Mouse (Mus musculus) kidney, adult 18-20 months (tissue): ENCODE data around the gene Crtc2.
"Not testable (repeated sequence)": the region's sequence is repeated elsewhere in the genome, so short reads cannot be mapped to it uniquely, and the experiment has no call there.

Experiments used
- DNase-seq: peaks from one replicate; pipeline ENCODE4 v3.0.0; 2021

Crtc2 gene

DNA sequence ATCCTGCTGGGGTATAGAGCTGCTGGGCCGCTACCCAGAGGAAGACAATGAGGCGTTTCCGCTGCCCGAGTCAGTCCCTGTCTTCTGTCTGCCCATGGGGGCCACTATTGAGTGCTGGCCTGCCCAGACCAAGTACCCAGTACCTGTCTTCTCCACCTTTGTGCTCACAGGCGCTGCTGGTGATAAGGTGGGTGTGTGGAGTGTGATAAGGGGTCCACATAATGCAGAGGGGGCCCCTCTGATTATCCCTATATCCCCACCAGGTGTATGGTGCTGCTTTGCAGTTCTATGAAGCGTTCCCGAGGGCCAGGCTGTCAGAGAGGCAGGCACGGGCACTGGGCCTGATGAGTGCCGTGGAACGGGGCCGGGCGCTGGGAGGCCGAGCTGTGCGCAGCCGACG, 15.0 kb downstream of the Crtc2 start:
- DNase-seq: no peak

DNA sequence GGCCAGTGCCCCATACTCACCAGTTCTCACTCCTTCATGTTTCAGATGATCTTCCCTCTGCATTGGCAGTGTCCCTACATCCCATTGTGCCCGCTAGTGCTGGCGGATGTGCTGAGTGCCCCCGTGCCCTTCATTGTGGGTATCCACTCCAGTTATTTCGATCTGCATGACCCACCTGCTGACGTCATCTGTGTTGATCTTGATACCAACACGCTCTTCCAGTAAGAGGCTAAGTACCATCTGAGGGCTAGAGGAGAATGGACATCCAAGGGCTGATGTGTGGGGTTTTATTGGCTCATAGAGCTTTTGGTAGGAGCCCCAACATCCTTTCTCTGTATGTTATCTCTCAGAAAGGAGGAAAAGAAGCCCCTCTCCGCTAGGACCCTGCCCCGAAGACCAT, 16.8 kb downstream of the Crtc2 start:
- no peak for DNase-seq

DNA sequence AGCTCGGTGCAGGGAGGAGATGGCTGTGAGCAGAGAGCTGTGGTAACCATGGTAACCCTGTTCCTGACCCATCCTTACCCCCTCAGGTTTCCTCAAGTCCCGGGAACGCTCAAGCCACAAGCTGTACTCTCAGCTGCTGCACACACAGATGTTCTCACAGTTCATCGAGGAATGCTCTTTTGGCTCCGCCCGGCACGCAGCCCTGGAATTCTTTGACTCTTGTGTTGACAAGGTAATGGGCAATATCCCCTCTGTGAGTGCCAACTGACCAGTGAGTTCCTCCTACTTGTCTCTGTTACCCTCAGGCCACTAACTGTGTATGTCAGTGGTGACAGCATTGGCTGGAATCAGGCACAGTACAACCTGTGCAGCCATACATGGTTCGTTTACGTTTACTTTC, 18.2 kb downstream of the Crtc2 start:
- no peak for DNase-seq

DNA sequence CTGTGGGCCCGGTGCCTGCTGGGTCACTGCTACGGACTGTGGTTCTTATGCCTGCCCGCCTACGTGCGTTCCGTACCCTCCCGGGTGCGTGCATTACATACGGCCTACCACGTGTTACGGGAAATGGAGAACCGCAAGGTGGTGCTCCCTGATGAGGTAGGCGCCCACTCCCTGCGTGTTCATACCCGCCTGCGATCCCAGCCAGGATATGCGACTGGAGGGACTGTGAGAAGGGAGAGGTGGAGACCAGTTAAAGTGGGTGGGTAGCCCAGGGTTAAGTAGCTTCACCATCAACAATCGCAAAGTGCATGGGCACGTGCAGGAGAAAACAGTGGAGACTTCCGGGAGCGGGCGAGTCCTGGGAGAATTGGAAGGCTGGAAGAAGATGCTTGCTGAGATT, 19.9 kb downstream of the Crtc2 start:
- no peak for DNase-seq

DNA sequence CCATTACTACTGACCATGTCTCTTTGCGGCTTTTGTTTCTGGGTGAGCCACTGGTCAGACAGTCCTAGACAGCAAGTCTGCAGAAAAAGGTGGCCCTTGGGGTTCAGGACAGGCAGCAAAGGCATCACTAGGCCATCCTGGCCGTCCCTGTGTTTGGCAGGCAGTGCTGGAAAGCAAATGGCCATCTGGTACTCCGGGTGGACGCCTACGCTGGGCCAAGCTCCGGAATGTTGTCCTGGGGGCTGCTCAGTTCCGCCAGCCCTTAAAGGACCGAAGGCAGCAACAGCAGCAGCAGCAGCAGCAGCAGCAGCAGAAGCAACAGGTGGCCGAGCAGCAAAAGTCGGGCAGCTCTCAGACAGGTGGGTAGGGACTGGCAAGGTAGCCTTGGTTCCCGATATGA, 21.3 kb downstream of the Crtc2 start:
- no peak for DNase-seq

DNA sequence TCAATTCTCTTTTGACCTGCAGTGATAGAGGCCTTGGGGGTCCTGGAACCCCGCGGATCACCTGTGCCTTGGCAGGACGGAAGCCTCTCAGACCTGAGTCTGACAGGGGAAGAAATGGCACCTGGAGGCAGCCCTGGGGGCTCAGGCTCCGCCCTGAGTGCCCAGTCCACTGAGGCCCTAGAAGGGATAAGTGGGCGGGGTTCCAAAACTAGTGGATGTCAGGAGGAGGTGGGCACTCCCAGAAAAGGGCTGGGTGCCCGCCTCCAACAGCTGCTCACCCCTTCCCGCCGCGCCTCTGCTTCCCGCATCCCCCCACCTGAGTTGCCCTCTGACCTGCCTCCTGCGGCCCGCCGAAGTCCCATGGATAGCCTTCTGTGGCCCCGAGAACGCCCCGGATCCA, 22.9 kb downstream of the Crtc2 start:
- DNase-seq: no peak

DNA sequence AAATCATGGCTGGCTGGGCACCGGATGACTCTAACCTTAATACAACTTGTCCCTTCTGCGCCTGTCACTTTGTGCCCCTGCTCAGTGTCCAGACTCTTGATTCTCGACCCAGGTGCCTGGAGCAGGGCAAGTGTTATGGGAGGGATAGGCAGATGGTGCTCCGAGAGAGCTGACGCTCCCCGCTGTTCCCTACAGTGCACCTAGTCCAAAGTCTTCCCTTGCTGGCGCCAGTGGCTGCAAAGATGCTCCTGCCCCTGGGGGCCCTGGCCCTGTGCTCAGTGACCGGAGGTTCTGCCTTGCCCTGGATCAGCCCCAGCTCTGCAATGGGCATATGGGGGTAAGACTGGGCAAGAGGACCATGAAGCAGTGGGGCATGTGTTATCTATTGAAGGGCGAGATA, 23.8 kb downstream of the Crtc2 start:
- no peak for DNase-seq

DNA sequence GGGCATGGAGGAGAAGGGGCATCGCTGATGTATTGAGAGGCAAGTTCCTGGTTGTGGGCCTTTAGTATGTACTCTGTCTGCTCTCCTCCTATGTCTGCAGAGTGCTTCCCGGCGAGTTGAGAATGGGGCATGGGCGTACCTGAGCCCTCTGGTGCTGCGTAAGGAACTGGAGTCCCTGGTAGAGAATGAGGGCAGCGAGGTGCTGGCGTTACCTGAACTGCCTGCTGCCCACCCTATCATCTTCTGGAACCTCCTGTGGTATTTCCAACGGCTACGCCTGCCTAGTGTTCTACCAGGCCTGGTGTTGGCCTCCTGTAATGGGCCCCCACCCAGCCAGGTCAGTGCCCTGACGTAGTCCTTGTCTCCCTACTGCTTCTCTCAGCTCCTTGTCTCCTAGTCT, 24.2 kb downstream of the Crtc2 start:
- DNase-seq: no peak

DNA sequence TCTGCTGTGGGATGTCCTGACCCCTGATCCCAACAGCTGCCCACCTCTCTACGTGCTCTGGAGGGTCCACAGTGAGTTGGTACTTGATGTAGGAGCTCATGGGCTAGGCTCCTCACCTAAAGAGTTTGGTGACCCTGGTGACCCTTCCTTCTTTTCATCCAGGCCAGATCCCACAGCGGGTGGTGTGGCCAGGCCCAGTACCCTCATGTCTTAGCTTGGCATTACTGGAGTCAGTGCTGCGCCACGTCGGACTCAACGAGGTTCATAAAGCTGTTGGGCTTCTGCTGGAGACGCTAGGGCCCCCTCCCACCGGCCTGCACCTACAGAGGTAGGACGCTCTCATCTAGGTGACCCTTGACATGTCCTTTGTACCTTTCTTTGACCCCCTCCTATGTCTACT, 25.3 kb downstream of the Crtc2 start:
- no peak for DNase-seq

DNA sequence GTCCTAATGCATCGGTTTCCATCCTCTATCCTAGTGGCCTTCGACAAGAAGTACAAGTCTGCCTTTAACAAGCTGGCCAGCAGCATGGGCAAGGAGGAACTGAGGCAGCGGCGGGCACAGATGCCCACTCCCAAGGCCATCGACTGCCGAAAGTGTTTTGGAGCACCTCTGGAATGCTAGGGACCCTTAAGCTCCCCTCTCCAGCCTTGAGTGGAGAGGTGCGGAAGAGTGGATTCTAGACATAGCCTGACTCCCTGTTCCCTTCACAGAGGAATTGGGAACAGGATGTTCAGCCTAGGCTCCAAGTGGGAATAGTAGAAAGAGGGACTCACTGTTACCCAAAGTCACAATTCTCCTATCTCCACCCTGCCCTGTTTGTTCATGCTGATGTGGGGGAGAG, 25.8 kb downstream of the Crtc2 start:
- no peak for DNase-seq

DNA sequence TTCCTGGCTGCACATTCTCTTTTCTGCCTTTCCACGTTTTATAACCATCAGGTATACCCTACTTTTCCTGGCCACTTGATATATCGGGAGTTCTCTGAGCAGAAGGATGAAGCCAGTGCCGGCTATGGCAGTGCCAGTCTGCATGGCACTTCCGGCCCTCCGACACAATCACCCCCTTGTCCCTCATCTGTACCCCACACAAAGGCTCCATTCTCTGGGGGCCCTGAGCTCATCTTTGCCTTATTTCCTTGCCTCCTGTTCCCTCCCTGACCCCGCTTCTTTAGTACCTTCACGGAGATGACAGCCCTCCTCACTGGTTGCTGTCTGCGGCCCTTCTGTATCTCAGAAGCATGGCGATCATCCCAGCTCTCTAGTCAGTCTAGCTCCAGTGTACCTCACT, 26.7 kb downstream of the Crtc2 start:
- no peak for DNase-seq

DNA sequence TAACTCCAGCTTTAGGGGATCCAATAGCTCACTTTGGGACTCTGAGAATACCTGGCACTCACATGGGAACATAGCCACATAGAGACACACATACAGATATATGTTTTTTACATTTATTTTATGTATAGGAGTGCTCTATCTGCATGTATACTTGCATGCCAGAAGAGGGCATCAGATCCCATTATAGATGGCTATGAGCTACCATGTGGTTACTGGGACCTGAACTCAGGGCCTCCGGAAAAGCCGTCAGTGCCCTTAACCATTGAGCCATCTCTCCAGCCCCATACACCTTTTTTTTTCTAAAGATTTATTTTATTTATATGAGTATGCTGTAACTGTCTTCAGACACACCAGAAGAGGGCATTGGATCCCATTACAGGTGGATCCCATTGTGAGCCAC, 30.2 kb downstream of the Crtc2 start:
- DNase-seq: no peak

DNA sequence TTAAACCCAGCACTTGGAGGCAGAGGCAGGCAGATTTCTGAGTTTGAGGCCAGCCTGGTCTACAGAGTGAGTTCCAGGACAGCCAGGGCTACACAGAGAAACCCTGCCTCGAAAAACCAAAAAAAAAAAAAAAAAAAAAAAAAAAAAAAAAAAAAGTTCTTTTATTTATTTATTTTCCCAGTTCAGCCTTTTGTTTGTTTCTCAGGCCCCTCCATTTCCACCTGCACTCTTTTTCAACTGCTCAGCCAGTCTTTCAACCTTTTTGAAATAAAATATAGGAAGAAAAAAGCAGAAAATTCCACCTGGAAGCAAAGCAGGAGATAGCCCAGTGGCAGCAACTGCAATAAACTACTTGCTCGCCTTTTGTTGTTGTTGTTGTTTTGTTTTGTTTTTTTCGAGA, 35.4 kb downstream of the Crtc2 start:
- DNase-seq: not testable (repeated sequence)

DNA sequence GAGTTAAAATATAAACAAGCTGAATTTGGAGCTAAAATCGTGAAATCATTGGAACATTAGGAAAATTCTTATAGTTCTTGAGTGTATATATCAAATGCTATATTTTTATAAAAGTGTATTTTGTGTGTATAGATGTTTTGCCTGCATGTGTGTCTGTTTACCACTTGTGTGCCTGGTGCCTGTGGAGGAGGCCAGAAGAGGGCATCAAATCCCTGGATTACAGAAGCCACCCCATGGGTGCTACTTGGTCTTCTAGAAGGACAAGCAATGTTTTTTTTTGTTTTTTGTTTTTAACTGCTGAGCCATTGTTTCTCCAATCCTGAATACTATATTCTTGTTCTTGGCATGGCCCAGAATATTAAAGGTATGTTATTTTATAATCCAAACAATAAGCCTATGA, 36.6 kb downstream of the Crtc2 start:
- DNase-seq: no peak

DNA sequence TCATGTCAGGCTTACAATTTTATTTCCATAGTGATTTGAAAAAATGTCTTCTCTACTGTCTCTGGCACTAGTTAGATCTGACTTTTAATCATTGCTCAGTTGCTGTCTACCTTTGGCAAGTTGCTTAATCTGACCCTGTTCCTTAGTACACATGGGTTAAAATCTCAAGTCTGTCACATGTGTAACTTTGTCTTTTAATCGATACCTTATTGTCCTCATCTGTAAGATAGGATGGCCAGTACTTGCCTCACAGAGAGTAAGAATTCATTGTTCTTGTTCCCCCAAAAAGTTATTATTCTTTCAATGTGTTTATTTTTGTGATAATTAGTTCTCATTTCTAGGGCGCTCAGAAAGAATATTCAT, 38.0 kb downstream of the Crtc2 start:
- no peak for DNase-seq

DNA sequence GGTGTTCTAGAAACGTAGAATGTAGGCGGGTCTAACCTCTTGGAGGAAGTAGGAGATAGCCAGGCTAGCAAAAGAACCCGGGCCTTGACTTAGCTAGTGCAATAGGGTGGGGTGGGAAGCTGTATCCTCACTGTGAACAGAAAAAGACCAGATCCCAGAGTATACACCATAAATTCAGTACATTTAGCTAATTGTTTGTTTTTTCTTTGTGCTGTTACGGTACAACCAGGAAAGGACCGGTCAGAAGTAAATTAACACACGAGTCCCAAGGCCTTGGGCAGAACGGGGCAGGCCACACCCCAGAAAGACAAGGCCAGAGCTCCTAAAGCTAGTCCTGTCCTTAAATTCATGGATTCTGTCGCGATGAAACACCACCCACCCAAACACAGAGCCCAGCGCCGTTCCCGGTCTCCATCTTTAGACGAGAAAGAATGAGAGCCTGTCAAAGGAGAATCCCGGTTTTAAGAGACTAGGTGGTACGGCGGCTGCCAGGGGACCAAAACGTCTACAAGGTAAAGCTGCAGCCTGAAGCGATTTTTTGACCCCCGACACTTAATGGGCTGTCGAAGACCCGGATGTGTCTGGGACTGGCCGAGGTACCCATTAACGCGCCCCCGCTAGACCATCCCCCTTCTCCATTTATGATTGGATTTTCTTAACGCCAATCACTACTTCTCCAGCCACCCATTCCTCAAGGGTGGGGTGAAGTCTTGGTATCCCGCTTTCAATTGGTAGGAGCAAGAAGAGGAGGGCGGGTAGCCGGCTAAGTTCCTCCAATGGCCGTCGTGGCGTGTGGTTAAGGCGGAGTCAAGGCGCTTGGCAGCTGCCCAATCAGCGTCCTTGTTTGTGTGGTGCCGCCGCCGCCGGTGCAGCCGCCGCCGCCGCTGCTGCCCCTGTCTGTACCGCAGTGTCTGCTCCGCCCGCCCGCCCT, 38.6 kb downstream of the Crtc2 start, which contains the start of gene Gatad2b:
Gene Gatad2b, plus strand, starts transcription at position 834 of the 931 bp plus-strand sequence.
- DNase-seq: peak; percentile 98

DNA sequence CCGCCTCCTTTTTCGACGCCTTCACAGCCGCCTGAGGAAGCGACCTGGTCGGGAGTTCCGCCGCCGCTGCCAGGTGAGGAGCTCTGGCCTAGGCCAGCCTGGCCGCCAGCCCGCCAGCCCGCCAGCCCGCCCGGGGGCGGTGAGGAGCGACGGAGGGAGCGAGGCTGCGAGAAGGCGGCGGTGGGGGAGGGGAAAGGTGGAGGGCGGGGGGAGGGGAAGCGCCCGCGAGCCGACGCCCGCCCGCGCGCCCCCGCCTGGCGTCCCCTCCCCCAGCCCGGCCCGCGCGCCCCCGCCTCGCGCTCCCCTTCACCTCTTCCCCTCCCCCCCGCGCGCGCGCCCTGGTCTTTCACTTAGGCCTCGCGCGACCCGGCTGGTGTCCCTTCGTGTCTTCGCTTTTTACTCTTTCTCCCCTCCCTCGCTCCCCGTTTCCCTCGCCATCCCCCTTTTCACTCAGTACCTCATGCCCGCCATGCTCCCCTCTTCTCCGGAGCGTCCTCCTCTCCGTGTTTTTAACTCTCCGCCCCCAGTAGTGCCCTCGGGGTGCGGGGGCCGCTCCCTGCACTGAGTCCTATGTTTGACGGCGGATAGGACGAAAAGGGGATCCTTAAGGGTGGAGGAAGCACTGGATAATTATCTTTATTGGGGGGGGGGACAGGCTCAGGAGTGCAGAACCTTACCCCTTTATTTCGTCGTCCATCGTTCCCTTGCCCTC, 39.5 kb downstream of the Crtc2 start:
- DNase-seq: no peak

DNA sequence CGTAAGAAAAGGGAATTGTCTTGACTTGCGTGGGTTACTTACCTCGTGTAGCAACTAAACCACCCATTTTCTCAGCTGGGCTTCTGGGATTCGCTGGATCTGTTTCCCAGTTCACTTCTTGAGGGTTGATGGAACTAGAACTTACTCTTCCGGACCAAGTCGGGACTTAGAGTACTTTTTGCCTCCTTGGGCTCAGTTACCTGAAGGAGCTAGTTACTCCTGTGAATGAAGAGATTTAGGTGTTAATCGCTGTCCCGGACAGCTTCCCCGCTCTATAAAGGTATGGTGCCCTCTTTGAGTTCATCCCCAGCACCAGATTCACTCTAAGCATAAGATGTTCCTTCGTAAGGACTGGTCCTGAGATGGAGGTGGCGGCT, 40.1 kb downstream of the Crtc2 start:
- peak; percentile 23 for DNase-seq

DNA sequence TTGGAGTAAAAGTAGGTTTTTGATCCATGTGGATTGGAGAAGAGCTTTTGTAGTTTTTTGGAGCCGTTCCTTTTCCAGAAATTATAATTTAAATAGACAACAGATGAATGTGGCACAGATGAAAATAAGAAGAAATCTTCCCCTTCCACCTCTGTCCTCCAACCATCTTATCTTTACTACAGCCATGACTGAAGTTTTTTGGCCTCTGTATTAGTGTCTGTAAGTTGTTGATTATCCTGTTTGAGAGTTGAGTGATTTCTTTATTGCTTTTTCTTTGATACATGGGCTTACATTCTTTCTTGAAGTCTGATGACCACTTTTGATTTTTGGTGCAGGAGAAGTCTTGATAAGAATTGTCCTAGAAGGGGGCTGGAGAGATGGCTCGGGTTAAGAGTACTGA, 40.7 kb downstream of the Crtc2 start:
- DNase-seq: no peak

DNA sequence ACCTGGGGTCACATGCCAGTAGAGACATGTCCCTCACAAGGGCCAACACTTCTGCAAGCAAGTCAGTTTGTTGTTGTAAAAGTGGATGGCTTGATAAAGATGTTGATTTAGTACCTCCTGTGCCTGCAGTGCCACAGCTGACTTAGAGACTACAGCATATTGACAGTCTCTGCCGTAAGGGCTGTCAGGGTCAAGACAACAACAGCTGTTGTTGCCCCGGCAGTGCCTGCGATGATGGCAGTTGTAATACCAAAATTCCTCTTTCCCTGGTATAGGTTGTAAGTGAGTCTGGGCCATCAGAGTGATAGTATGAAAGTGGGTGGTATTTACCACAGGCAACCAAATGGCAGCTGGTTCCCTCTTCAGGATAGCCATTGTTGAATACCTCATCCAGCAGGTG, 51.8 kb downstream of the Crtc2 start:
- DNase-seq: no peak

DNA sequence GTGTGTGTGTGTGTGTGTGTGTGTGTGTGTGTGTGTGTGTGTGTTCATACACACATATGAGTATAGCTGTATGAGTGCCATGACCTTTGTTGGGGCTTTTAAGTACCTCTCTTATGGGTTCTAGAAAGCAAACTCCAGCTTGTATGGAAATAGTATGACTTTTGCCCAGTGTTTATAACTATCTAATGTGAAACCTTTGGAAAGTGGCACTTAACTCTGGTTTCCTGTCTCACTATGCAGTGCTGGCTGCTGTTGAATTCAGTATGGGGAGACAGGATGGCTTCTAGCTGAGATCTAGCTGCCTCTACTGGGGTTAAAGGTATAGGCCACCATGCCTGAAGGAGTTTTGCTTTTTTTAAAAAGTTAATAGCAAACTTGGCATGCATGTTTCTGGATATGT, 55.6 kb downstream of the Crtc2 start:
- DNase-seq: no peak

DNA sequence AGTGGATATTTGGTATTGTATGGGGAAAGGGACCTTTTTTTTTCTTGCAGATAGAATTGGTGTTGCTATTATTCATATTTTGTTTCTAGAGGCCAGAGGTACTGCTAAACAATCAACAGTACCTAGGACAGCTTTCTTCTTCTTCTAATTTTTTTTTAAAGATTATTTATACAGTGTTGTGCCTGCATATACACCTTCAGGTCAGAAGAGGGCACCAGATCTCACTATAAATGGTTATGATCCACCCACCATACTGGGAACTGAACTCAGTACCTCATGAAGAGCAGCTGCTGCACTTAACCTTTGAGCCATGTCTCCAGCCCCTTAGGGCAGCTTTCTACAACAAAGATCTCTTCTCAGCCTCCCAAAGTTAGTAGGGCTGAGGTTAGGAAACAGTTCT, 59.4 kb downstream of the Crtc2 start:
- no peak for DNase-seq
